Mouse (Mus musculus): ENCODE measurements at regions not wholly inside any gene's neighbourhood (a gene's known extent, or its start where the extent isn't known, plus 50 kb on each side); places are given as distances from the start of the nearest gene placed in this dataset.

DNA sequence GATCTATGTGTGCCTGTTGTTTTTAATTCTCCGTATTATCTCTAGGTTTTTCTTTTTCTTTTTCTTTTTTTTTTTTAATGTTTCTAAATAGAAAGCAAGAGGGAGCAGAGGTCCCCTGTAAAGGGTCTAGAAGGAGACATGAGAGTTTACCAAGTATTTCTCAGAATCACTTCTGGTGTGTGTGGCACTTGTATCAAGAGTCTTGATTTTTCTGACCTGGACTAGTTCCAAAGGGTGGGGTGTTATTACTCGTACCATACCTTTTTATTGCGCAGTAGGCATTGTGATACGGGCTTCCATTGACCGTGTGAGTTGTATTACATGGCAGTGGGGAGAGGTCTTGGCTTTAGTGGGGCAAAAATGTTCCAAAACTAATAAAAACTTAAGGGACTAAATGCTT, 63.2 kb upstream of the Bmp6 start:
- no peak for DNase-seq
- intact Hi-C loops (cut with DNase I) = no loop called here

DNA sequence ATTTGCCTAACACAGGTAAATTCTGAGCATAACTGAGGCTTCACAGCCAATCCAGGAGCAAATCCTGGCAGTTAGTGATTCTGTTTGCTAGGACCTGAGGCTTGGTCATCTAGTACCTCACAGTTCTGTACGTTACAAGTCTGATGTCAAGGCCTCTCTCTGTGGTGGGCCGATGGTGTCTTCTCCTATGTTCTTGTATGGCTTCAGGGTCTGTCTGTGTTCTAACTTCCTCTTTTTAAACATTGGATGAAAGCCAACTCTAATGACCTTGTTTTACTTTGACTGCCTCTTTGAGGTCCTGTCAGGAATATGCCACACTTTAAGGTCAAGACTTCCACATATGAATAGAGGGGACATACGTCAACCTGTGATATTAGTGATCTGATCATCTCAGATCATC, 56.9 kb upstream of the Bmp6 start:
- intact Hi-C loops (cut with DNase I) = no loop called here
- DNase-seq = no peak

DNA sequence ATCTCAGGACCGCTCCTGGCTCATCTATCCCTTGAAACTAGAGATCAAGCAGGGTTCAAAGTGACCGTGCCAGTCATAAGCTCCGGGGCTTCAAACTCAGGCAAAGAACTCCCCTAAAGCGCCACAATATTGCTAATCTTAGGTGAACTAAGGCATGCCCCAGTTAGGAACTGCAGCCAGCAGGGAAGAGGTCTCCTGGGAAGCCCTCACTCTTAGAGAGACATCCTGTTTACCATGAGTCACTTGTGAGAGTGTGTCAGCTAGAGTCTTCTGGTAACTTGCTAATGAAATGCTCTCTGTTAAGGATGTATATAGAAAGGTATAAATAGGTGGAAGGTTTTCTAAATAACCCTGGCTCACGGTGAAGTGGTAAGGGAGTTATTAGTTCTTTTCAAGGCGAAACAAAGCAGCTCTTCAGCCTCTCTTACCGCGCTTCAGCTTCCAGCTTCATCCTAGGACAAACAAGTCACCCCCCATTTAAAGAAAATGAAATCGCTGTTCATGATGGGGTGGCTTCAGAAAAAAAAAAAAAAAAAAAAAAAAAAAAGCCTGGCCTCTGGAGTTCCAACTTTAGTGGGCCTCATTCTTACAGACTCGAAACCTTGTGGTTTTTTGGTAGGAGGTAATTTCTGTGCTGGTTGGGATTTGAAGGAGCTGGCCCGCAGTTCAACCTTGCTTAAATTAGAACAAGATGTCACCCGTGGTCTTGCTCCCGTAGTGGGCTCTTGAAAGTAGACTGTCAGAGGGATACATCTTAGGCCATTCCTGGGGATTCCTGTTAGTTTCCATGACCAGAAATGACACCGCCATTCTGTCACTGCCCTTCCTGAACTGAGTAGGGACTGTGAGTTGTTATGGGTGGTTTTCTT, 56.1 kb upstream of the Bmp6 start:
- DNase-seq = no peak
- intact Hi-C loops (cut with DNase I) = no loop called here

DNA sequence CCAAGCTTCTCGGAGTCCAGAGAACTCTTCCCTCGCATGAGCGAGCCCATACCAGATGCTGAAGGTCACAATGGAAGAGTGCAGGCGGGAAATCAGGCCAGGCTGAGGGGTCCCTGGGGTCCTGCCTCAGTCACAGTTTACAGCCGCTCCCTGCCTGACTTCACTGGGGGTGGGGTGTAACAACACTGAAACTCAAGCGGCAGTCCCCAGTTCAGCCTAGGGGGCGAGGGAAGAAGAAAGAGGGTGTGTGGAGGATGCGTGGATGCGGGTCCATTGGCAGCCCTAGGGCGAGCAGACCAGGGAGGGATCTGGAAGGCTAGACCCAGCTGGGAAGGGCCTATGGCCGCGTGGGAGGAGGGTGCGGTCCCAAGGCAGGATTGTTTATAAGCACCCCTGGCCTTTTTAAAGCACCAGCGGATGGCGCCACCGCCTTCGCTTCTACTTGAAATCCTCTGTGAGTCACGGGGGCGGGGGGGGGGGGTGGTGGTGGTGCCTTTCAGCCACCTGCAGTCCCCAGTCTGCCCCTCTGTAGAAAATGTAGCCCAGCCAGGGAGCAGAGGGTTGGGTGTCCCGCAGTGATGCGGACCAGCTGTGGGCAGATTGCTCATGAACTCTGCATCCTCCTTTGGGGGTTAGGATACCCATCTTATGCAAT, 54.5 kb upstream of the Bmp6 start:
- intact Hi-C loops (cut with DNase I) = no loop called here
- peak; percentile 34 to 49 for DNase-seq

- DNase-seq = no peak
- intact Hi-C loops (cut with DNase I) = no loop called here
Observed at GRCm38 (mm10) chr13:38291487-38291886, 53.4 kb upstream of the Bmp6 start.
